Mouse (Mus musculus) forebrain, embryonic 14.5 days (tissue): Measurements from ENCODE around the gene Gm47791. TPM values are rescaled to one million over a fixed set of nuclear protein-coding genes. Genes with fewer than 3 reads are reported as not detected.

Source experiments
- ATAC-seq: fragments of 200-750 bp; cut with Nextera tagmentation; 2 replicates; pipeline ENCODE4 v1.8.0; 2017; ENCODE audit warnings: mild to moderate bottlenecking, moderate library complexity
- DNase-seq: peaks from one replicate; pipeline ENCODE4 v3.0.0-alpha.2; 2015; ENCODE audit warnings: low spot score
- H3K27ac ChIP-seq: fragments of 300-500 bp; sonication (generic); 2 replicates; pipeline ENCODE4 v1.5.1; 2014; ENCODE audit warnings: low read depth, mild to moderate bottlenecking, control low read depth, low read length, moderate library complexity
- H3K27me3 ChIP-seq: fragments of 300-500 bp; sonication (generic); replicated peaks from 2 replicates; pipeline ENCODE4 v1.6.1; 2014; ENCODE audit warnings: low read length, control low read depth, mixed read lengths; ENCODE audit not compliant: control insufficient read depth, insufficient read depth
- H3K36me3 ChIP-seq: fragments of 300-500 bp; sonication (generic); 2 replicates; pipeline ENCODE4 v1.6.1; 2014; ENCODE audit warnings: low read length, control low read depth; ENCODE audit not compliant: control insufficient read depth, insufficient read depth
- H3K4me1 ChIP-seq: fragments of 300-500 bp; sonication (generic); 2 replicates; pipeline ENCODE4 v1.6.1; 2014; ENCODE audit warnings: antibody characterized with exemption, low read length, control low read depth; ENCODE audit not compliant: control insufficient read depth, insufficient read depth
- H3K4me2 ChIP-seq: fragments of 300-500 bp; sonication (generic); 2 replicates; pipeline ENCODE4 v1.6.1; 2014; ENCODE audit warnings: mild to moderate bottlenecking, control low read depth, low read length
- H3K4me3 ChIP-seq: fragments of 300-500 bp; sonication (generic); 2 replicates; pipeline ENCODE4 v1.5.1; 2014; ENCODE audit warnings: low read depth, low read length, control low read depth
- H3K9ac ChIP-seq: fragments of 300-500 bp; sonication (generic); 2 replicates; pipeline ENCODE4 v1.6.1; 2014; ENCODE audit warnings: mild to moderate bottlenecking, low read length, control low read depth, moderate library complexity
- H3K9me3 ChIP-seq: fragments of 300-500 bp; sonication (generic); replicated peaks from 2 replicates; pipeline ENCODE4 v1.6.1; 2016; ENCODE audit warnings: low read length, control low read depth, mixed read lengths; ENCODE audit not compliant: control insufficient read depth
- WGBS: fragments of 180-500 bp; shearing (Covaris S2); extraction: QIAGEN DNeasy Blood & Tissue Kit; methylation state at CpG from one replicate; pipeline ENCODE4 v1.1.7; 2014; 5-methylcytosine and 5-hydroxymethylcytosine counted together
- polyA plus RNA-seq: library from polyadenylated mRNA; unstranded; fragments of >200 nt; fragmentation: Nextera tagmentation; extraction: Ambion mirVana; gene quantifications from 2 replicates; pipeline ENCODE4 v1.2.1, GENCODE M21; 2014

Gene Gm47791
- polyA plus RNA-seq, 1 experiment from 2014 or later, result not detected

DNA sequence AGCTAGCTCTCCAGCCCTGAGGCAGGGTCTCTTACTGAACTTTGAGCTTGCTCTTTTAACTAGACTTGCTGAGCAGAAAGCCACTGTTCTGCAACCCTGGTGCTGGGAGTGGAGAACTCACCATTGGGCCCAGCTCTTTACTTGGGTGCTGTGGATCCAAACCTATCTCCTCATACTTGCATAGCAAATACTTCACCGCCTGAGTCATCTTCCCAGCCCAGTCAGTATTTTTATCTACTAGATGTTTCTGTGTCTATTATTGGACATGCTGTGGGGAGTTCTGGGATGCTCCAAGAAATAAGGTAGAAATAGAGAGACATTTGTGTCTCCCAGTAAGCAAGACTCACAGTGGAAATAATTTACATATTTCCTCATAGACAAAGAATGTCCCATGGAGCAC, 33.0 kb upstream of the Gm47791 start:
- Histone ChIP-seq H3K4me3 (no peak overlapping the region), H3K27ac (no peak overlapping the region), H3K4me2 (no peak overlapping the region), H3K9me3 (no peaks in the 10 kb centered on the region), H3K9ac (no peak overlapping the region), H3K36me3 (no peaks in the 10 kb centered on the region), H3K4me1 (no peaks in the 10 kb centered on the region), H3K27me3 (no peaks in the 10 kb centered on the region)
- DNase-seq, result no peak
- ATAC-seq, result no peak
- 95% methylated on average over 1 of the region's 1 CpGs for WGBS

DNA sequence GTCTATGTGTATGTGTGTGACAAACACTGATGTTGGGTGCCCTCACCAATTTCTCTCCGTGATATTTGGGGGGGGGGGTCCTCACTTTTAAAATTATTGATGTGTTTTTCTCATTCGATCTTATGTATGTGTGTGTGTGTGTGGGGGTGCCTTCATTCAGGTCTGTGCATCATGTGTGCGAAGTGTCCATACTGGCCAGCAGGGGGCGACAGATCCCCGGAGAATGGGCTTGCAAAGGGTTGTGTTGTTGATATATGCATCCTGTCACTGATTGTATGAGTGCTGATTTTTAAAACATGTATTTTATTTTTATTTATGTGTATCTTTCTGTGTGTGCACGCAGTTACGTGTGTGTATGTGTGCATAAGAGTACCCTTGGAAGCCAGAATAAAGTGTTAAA, 32.6 kb upstream of the Gm47791 start:
- Histone ChIP-seq H3K4me2 (no peak overlapping the region), H3K4me1 (no peaks in the 10 kb centered on the region), H3K9me3 (no peaks in the 10 kb centered on the region), H3K27ac (no peak overlapping the region), H3K4me3 (no peak overlapping the region), H3K9ac (no peak overlapping the region), H3K27me3 (no peaks in the 10 kb centered on the region), H3K36me3 (no peaks in the 10 kb centered on the region)
- no peak for DNase-seq
- no peak for ATAC-seq
- WGBS, result 78% methylated on average over 7 of the region's 7 CpGs

GRCm38 (mm10) chr1:82801105-82801783, 30.2 kb upstream of the Gm47791 start:
- Histone ChIP-seq H3K4me3 (no peak overlapping the region), H3K4me1 (no peaks in the 10 kb centered on the region), H3K27ac (no peak overlapping the region), H3K27me3 (no peaks in the 10 kb centered on the region), H3K9me3 (no peaks in the 10 kb centered on the region), H3K36me3 (no peaks in the 10 kb centered on the region), H3K9ac (no peak overlapping the region), H3K4me2 (no peak overlapping the region)
- ATAC-seq, result no peak
- DNase-seq, result no peak
- WGBS, result 75% methylated on average over 12 of the region's 12 CpGs

DNA sequence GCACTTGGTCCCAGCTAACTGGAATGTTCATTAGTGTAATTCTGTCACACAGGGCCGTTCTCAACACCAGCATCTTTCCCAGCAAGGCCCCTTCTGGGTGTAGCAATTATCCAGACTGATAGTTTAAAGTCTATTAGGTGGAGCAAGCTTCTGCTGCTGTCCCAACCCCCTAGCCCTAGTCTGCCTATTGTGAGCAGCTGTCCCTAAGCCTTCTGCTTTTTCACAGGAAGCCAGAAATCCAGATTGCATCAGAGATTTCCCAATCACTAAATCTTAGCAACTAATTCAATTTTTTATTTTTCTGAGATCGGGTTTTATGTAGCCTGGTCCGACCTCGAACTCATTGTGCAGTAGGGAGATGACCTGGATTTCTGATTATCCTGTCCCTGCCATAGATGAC, 27.9 kb upstream of the Gm47791 start:
- Histone ChIP-seq H3K4me1 (no peaks in the 10 kb centered on the region), H3K27ac (no peak overlapping the region), H3K4me2 (no peak overlapping the region), H3K27me3 (no peaks in the 10 kb centered on the region), H3K9ac (no peak overlapping the region), H3K36me3 (no peaks in the 10 kb centered on the region), H3K9me3 (no peaks in the 10 kb centered on the region), H3K4me3 (no peak overlapping the region)
- no peak for ATAC-seq
- WGBS, result 74% methylated on average over 4 of the region's 4 CpGs
- DNase-seq, result no peak

- H3K4me3 ChIP-seq, result no peak overlapping the region
- H3K4me1 ChIP-seq, result no peaks in the 10 kb centered on the region
Measured at GRCm38 (mm10) chr1:82798304-82798703, 27.3 kb upstream of the Gm47791 start.

GRCm38 (mm10) chr1:82797088-82797487, 26.0 kb upstream of the Gm47791 start:
- H3K4me1 ChIP-seq, result no peaks in the 10 kb centered on the region
- no peaks in the 10 kb centered on the region for H3K27me3 ChIP-seq
- DNase-seq (no peak), ATAC-seq (no peak)
- 92% methylated on average over 4 of the region's 4 CpGs for WGBS
- H3K4me3 ChIP-seq, result no peak overlapping the region
- H3K27ac ChIP-seq, result no peak overlapping the region
- H3K9ac ChIP-seq, result no peak overlapping the region
- no peak overlapping the region for H3K4me2 ChIP-seq
- no peaks in the 10 kb centered on the region for H3K9me3 ChIP-seq
- H3K36me3 ChIP-seq, result no peaks in the 10 kb centered on the region

More at GRCm38 (mm10) chr1:82798304-82798703, 27.3 kb upstream of the Gm47791 start:
- no peak overlapping the region for H3K4me2 ChIP-seq
- no peaks in the 10 kb centered on the region for H3K9me3 ChIP-seq
- no peak overlapping the region for H3K9ac ChIP-seq
- H3K27ac ChIP-seq, result no peak overlapping the region
- DNase-seq (no peak), ATAC-seq (no peak)
- no peaks in the 10 kb centered on the region for H3K27me3 ChIP-seq
- WGBS, result 86% methylated on average over 5 of the region's 5 CpGs
- H3K36me3 ChIP-seq, result no peaks in the 10 kb centered on the region

DNA sequence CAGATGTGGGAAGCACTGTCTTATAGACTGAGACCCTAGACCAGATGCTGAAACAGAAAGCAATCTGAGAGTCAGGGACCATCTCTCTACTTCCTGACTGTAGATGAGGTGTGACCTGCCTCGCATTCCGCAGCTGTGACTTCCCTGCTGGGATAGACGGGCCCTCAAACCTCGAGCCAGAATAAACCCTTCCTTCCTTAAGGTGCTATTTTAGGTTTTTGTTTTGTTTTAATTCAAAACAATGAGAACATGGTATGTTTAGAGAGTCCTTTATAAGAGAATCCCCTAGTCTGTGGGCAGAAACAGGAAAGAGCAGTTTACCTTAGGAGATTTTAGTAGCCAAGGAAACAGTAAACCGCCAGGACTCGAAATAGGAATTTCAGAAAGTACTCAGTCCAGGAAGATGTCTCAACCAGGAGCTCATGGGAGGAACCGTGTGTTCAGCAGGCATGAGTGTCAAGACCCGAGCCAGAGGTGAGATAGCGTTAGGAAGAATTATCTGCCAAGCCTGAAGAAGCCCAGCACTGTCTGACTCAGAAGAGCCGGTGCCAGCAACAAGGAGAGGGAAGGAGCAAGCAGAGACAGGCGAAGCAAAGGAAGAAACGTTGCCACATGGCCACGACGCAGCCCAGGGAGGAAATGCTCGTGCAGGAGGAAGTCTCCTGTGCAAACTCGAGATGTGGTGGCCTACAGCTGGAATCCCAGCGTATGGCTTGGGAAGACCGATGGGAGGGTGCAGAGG, 24.8 kb upstream of the Gm47791 start:
- Histone ChIP-seq H3K4me1 (no peaks in the 10 kb centered on the region), H3K36me3 (no peaks in the 10 kb centered on the region), H3K9me3 (no peaks in the 10 kb centered on the region), H3K4me2 (no peak overlapping the region), H3K27me3 (no peaks in the 10 kb centered on the region), H3K4me3 (no peak overlapping the region), H3K27ac (no peak overlapping the region), H3K9ac (no peak overlapping the region)
- DNase-seq (no peak), ATAC-seq (no peak)
- WGBS, result 84% methylated on average over 18 of the region's 18 CpGs

DNA sequence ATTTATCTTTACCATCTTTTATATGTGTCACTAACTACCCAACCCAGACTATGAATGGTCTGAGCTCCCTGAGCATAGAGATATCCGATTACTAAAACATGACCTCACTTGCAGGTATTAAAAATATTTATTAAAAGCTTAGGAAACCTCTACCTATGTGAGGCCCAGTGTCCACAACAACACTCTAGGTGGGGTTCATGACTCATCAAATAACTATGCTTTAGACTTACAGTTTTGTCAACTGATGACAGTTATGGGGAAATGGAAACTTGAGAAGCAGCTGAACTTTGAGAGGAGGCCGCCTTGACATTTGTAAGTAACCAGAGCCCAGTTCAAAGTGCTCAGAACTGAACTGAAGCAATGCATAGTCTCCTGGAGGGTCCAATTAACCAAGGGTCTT, 24.2 kb upstream of the Gm47791 start:
- Histone ChIP-seq H3K36me3 (no peaks in the 10 kb centered on the region), H3K9me3 (no peaks in the 10 kb centered on the region), H3K4me2 (no peak overlapping the region), H3K9ac (no peak overlapping the region), H3K27ac (no peak overlapping the region), H3K27me3 (no peaks in the 10 kb centered on the region), H3K4me3 (no peak overlapping the region), H3K4me1 (no peaks in the 10 kb centered on the region)
- DNase-seq (no peak), ATAC-seq (no peak)
- WGBS, result 92% methylated on average over 2 of the region's 2 CpGs

GRCm38 (mm10) chr1:82793986-82794385, 22.9 kb upstream of the Gm47791 start:
- Histone ChIP-seq H3K9ac (no peak overlapping the region), H3K4me3 (no peak overlapping the region), H3K27ac (no peak overlapping the region), H3K27me3 (no peaks in the 10 kb centered on the region), H3K36me3 (no peaks in the 10 kb centered on the region), H3K4me1 (no peaks in the 10 kb centered on the region), H3K4me2 (no peak overlapping the region), H3K9me3 (no peaks in the 10 kb centered on the region)
- DNase-seq (peak; percentile 34), ATAC-seq (0 out of 2 replicates have a peak, but pooled peaks have one; percentile 35)
- WGBS, result 50% methylated on average over 4 of the region's 4 CpGs
